Mouse (Mus musculus): ENCODE measurements around the gene Golga1. TPM values are rescaled to one million over a fixed set of nuclear protein-coding genes. Genes with fewer than 3 reads are reported as not detected.
"Not testable (repeated sequence)": the region's sequence is repeated elsewhere in the genome, so short reads cannot be mapped to it uniquely, and the experiment has no call there.

Gene Golga1
- 129 TPM in 1 of 2 replicates, not detected in the other for polyA plus RNA-seq (2012; ENCODE audit: insufficient read depth, insufficient read length, low replicate concordance, missing spikeins)

GRCm38 (mm10) chr2:39065400-39065987 lies at the start of gene Golga1:
Gene Golga1 (minus strand): TSS chr2:39065541.
- Histone ChIP-seq H3K4me3 (ENCODE audit: insufficient read depth, low read depth, low read length) (peak within 1 kb of the TSS; percentile 95), H3K4me1 (ENCODE audit: control insufficient read depth, insufficient read depth, low read length) (peaks cover 3% of the 10 kb centered on the region; the same call in 1 of the 2 replicates), H3K27ac (ENCODE audit: insufficient read depth, low read depth, low read length) (peak within 1 kb of the TSS; percentile 37; the same call in 1 of the 2 replicates)
- TF ChIP-seq CTCF (IDR thresholded peaks at IDR 0.05; ENCODE audit: insufficient read depth, low read depth, low read length) = no peak
- peak; percentile 93 for TF ChIP-seq POLR2A (IDR thresholded peaks at IDR 0.05; ENCODE audit: insufficient read depth, low read depth, low read length)
- under 1% methylated on average over 50 of the region's 50 CpGs for WGBS

- no peak overlapping the region for H3K27ac ChIP-seq (ENCODE audit: insufficient read depth, low read depth, low read length)
- 96% methylated on average over 7 of the region's 7 CpGs for WGBS
- H3K4me3 ChIP-seq (ENCODE audit: insufficient read depth, low read depth, low read length) = no peak overlapping the region
- no peak for TF ChIP-seq POLR2A (IDR thresholded peaks at IDR 0.05; ENCODE audit: insufficient read depth, low read depth, low read length)
- no peak for TF ChIP-seq CTCF (IDR thresholded peaks at IDR 0.05; ENCODE audit: insufficient read depth, low read depth, low read length)
- H3K4me1 ChIP-seq (ENCODE audit: control insufficient read depth, insufficient read depth, low read length) = no peaks in the 10 kb centered on the region
Measured at GRCm38 (mm10) chr2:39114093-39114492, 48.8 kb upstream of the Golga1 start.

DNA sequence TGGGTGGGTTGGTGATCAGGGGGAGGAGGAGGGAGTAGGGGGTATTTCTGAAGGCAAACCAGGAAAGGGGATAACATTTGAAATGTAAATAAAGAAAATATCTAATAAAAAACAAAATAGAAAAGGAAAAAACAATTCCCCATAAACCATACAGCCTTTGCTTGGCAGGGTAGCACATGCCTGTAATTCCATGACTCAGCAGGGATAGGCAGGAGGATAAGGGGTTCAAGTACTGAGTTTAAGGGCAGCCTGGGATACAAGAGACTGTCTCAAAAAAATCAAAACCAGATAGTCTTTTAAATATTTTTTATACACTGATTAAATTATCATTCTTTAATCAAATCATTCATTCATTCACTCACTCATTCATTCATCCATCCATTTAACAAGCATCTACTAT lies 45.2 kb upstream of the Golga1 start:
- no peak for TF ChIP-seq POLR2A (IDR thresholded peaks at IDR 0.05; ENCODE audit: insufficient read depth, low read depth, low read length)
- TF ChIP-seq CTCF (IDR thresholded peaks at IDR 0.05; ENCODE audit: insufficient read depth, low read depth, low read length) = no peak
- Histone ChIP-seq H3K4me1 (ENCODE audit: control insufficient read depth, insufficient read depth, low read length) (no peaks in the 10 kb centered on the region), H3K4me3 (ENCODE audit: insufficient read depth, low read depth, low read length) (no peak overlapping the region), H3K27ac (ENCODE audit: insufficient read depth, low read depth, low read length) (no peak overlapping the region)

- H3K4me1 ChIP-seq (ENCODE audit: control insufficient read depth, insufficient read depth, low read length); H3K27ac ChIP-seq (ENCODE audit: insufficient read depth, low read depth, low read length); H3K4me3 ChIP-seq (ENCODE audit: insufficient read depth, low read depth, low read length): not testable (repeated sequence)
Measured at GRCm38 (mm10) chr2:39109712-39110111, 44.4 kb upstream of the Golga1 start.

- not testable (repeated sequence) for H3K4me1 ChIP-seq (ENCODE audit: control insufficient read depth, insufficient read depth, low read length); H3K27ac ChIP-seq (ENCODE audit: insufficient read depth, low read depth, low read length); H3K4me3 ChIP-seq (ENCODE audit: insufficient read depth, low read depth, low read length)
- WGBS = 100% methylated on average over 1 of the region's 1 CpGs
Measured at GRCm38 (mm10) chr2:39099951-39100350, 34.6 kb upstream of the Golga1 start.

DNA sequence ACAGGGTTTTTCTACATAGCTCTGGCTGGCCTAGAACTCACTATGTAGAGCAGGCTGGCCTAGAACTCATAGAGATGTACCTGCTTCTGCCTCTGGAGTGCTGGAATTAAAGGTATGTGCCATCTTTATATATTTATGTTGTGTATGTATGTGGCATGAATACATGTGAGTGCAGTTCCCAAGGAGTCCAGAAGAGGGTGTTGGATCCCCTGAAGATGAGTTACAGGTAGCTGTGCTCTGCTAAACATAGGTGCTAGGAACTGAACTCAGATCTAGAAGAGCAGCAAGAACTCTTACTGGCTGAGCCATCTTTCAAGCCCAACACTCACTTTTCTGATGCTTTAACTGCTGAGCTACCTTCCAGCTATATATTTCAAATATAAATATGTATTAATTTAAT lies 32.7 kb upstream of the Golga1 start:
- Histone ChIP-seq H3K27ac (ENCODE audit: insufficient read depth, low read depth, low read length) (no peak overlapping the region), H3K4me3 (ENCODE audit: insufficient read depth, low read depth, low read length) (no peak overlapping the region), H3K4me1 (ENCODE audit: control insufficient read depth, insufficient read depth, low read length) (no peaks in the 10 kb centered on the region)
- TF ChIP-seq CTCF (IDR thresholded peaks at IDR 0.05; ENCODE audit: insufficient read depth, low read depth, low read length) (no peak), POLR2A (IDR thresholded peaks at IDR 0.05; ENCODE audit: insufficient read depth, low read depth, low read length) (no peak)

- no peak overlapping the region for H3K27ac ChIP-seq (ENCODE audit: insufficient read depth, low read depth, low read length)
- WGBS = 95% methylated on average over 1 of the region's 1 CpGs
- no peak overlapping the region for H3K4me3 ChIP-seq (ENCODE audit: insufficient read depth, low read depth, low read length)
- TF ChIP-seq POLR2A (IDR thresholded peaks at IDR 0.05; ENCODE audit: insufficient read depth, low read depth, low read length) (no peak), CTCF (IDR thresholded peaks at IDR 0.05; ENCODE audit: insufficient read depth, low read depth, low read length) (no peak)
- no peaks in the 10 kb centered on the region for H3K4me1 ChIP-seq (ENCODE audit: control insufficient read depth, insufficient read depth, low read length)
Measured at GRCm38 (mm10) chr2:39091966-39092365, 26.6 kb upstream of the Golga1 start.

GRCm38 (mm10) chr2:39082706-39083105 lies 17.4 kb upstream of the Golga1 start:
- TF ChIP-seq POLR2A (IDR thresholded peaks at IDR 0.05; ENCODE audit: insufficient read depth, low read depth, low read length) = no peak
- no peak for TF ChIP-seq CTCF (IDR thresholded peaks at IDR 0.05; ENCODE audit: insufficient read depth, low read depth, low read length)
- WGBS = 84% methylated on average over 3 of the region's 3 CpGs
- no peak overlapping the region for H3K4me3 ChIP-seq (ENCODE audit: insufficient read depth, low read depth, low read length)
- H3K27ac ChIP-seq (ENCODE audit: insufficient read depth, low read depth, low read length) = no peak overlapping the region
- no peaks in the 10 kb centered on the region for H3K4me1 ChIP-seq (ENCODE audit: control insufficient read depth, insufficient read depth, low read length)

- H3K27ac ChIP-seq (ENCODE audit: insufficient read depth, low read depth, low read length) = no peak overlapping the region
- H3K4me3 ChIP-seq (ENCODE audit: insufficient read depth, low read depth, low read length) = no peak overlapping the region
- H3K4me1 ChIP-seq (ENCODE audit: control insufficient read depth, insufficient read depth, low read length) = no peaks in the 10 kb centered on the region
- no peak for TF ChIP-seq POLR2A (IDR thresholded peaks at IDR 0.05; ENCODE audit: insufficient read depth, low read depth, low read length)
- no peak for TF ChIP-seq CTCF (IDR thresholded peaks at IDR 0.05; ENCODE audit: insufficient read depth, low read depth, low read length)
Measured at GRCm38 (mm10) chr2:39070666-39071065, 5.3 kb upstream of the Golga1 start.

DNA sequence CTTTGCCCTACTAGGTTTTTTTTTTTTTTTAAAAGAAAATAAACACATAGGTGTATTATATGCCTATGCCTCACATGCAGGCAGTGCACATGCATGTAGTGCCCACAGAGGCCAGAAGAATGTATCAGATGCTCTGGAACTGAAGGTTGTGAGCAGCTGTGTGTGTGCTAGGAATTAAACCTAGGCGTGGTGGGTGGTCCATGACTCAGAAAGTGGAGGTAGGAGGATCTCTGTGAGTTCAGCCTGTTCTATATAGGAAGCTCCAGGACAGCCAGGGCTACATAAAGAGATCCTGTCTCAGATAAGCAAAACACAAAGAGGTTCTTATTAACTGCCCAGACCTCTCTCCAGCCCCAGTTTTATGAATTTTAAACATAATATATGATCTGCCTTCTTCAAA lies 3.8 kb upstream of the Golga1 start:
- Histone ChIP-seq H3K4me3 (ENCODE audit: insufficient read depth, low read depth, low read length) (no peak overlapping the region), H3K4me1 (ENCODE audit: control insufficient read depth, insufficient read depth, low read length) (peaks cover 1% of the 10 kb centered on the region; the same call in 1 of the 2 replicates), H3K27ac (ENCODE audit: insufficient read depth, low read depth, low read length) (no peak overlapping the region)
- no peak for TF ChIP-seq POLR2A (IDR thresholded peaks at IDR 0.05; ENCODE audit: insufficient read depth, low read depth, low read length)
- TF ChIP-seq CTCF (IDR thresholded peaks at IDR 0.05; ENCODE audit: insufficient read depth, low read depth, low read length) = no peak
- WGBS = 79% methylated on average over 1 of the region's 1 CpGs
